Mouse (Mus musculus) lung, adult 2 months (tissue): ENCODE results near the gene Vps26a.

Source experiments
- CTCF ChIP-seq: fragments of 200-500 bp; IDR thresholded peaks from 2 replicates; pipeline ENCODE4 v1.5.1; 2011; ENCODE audit warnings: mild to moderate bottlenecking, low read length, control low read depth; ENCODE audit not compliant: insufficient read depth
- POLR2A ChIP-seq: fragments of 200-500 bp; IDR thresholded peaks from 2 replicates; pipeline ENCODE4 v1.6.1; 2011; ENCODE audit warnings: low read depth, mild to moderate bottlenecking, control low read depth, low read length, borderline replicate concordance; ENCODE audit errors: extremely low read depth

GRCm38 (mm10) chr10:62450280-62450640 lies 36.3 kb downstream of the Vps26a start:
- TF ChIP-seq CTCF, result no peak
- no peak for TF ChIP-seq POLR2A
